Mouse (Mus musculus): ENCODE data around the gene 2900026A02Rik.

DNA sequence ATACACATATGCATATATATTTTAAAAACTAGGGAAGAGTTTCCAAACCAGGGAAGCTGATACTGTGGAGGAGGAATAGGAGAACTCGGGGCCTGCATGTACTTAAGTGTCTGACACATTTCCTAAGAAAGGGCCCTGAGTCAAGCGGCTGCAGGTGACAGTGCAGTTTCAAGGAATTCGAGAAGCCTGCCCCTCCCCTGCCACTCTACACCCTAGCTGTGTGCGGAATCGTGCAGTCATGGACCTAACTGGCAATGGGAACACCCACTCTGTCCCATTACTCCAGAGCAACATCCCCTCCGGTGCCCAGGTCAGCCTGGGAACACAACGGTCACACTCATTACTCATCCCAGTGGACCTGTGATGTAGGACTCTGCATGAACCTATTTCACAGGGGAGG, 114.4 kb downstream of the 2900026A02Rik start:
- no peak for TF ChIP-seq POLR2A (IDR thresholded peaks at IDR 0.05; ENCODE audit: low read depth, low read length)
- no peak for TF ChIP-seq CTCF (IDR thresholded peaks at IDR 0.05; ENCODE audit: borderline replicate concordance, insufficient read depth, low read length)
